Mouse (Mus musculus) adrenal gland, postnatal 0 days (tissue): Measurements from ENCODE around the gene Plk3. TPM values are rescaled to one million over a fixed set of nuclear protein-coding genes. Genes with fewer than 3 reads are reported as not detected.

Source experiments
- microRNA-seq: library from miRNA; unstranded; fragments of <30 nt; microRNA quantifications from one replicate; pipeline ENCODE4, GENCODE M21; 2016; ENCODE audit warnings: borderline replicate concordance; ENCODE audit not compliant: insufficient number of aligned reads
- polyA plus RNA-seq: library from polyadenylated mRNA; unstranded; fragments of >200 nt; fragmentation: Nextera tagmentation; extraction: Ambion mirVana; gene quantifications from 2 replicates; pipeline ENCODE4 v1.2.1, GENCODE M21; 2015

Plk3 gene
- 3.9 and 4.4 TPM in 2 replicates for polyA plus RNA-seq

GRCm38 (mm10) chr4:117133817-117134600, at the start of gene Plk3:
Gene Plk3 (minus strand): TSS chr4:117133963.

GRCm38 (mm10) chr4:117181863-117182758, 48.3 kb upstream of the Plk3 start, which contains the start of gene Kif2c:
Gene Kif2c (minus strand): TSS chr4:117182639.

GRCm38 (mm10) chr4:117155792-117156355, 22.1 kb upstream of the Plk3 start, which contains the start of gene Rps8:
Gene Rps8 (minus strand): TSS chr4:117156243.

GRCm38 (mm10) chr4:117126675-117127290, 7.0 kb downstream of the Plk3 start, which contains the start of gene Tctex1d4:
Gene Tctex1d4 (plus strand): TSS chr4:117126794.

GRCm38 (mm10) chr4:117125348-117125909, 8.3 kb downstream of the Plk3 start, which contains the start of gene Btbd19:
Gene Btbd19 (minus strand): TSS chr4:117125725.

GRCm38 (mm10) chr4:117095551-117096452, 38.0 kb downstream of the Plk3 start, which contains the start of gene Ptch2:
Gene Ptch2 (plus strand): TSS chr4:117096075.

Small RNA genes within 50 kb of the gene (microRNA-seq; reads per million reads assigned to microRNA genes)
- gene Gm22398: not detected

Other genes with a start within 250 kb of the Plk3 start
- gene Urod, start 139.6 kb downstream of the Plk3 start, polyA plus RNA-seq: 141 and 167 TPM in 2 replicates
- gene Hectd3, start 138.6 kb downstream of the Plk3 start, polyA plus RNA-seq: 8.5 and 10.9 TPM in 2 replicates
- gene Eif2b3, start 114.6 kb downstream of the Plk3 start, polyA plus RNA-seq: 30.3 and 40.1 TPM in 2 replicates
- 5.0 and 8.7 TPM in 2 replicates for gene Ptch2, start 37.9 kb downstream of the Plk3 start, polyA plus RNA-seq
- 4.0 and 4.5 TPM in 2 replicates for gene Btbd19, start 8.2 kb downstream of the Plk3 start, polyA plus RNA-seq
- not detected in 2 replicates for gene Tctex1d4, start 7.2 kb downstream of the Plk3 start, polyA plus RNA-seq
- gene Rps8, start 22.3 kb upstream of the Plk3 start, polyA plus RNA-seq: 683 and 836 TPM in 2 replicates
- 9.8 and 11.7 TPM in 2 replicates for gene Kif2c, start 48.7 kb upstream of the Plk3 start, polyA plus RNA-seq
- 51.8 and 102 TPM in 2 replicates for gene Tmem53, start 118.0 kb upstream of the Plk3 start, polyA plus RNA-seq
- gene Armh1, start 118.2 kb upstream of the Plk3 start, polyA plus RNA-seq: 1.7 and 1.8 TPM in 2 replicates